Mouse (Mus musculus) cortical plate, adult 2 months (tissue): ENCODE data around the gene Ankrd23.

Experiments used
- CTCF ChIP-seq: fragments of 200-500 bp; IDR thresholded peaks from 2 replicates; pipeline ENCODE4 v1.5.1; 2011; ENCODE audit warnings: mild to moderate bottlenecking, control low read depth, low read length; ENCODE audit not compliant: insufficient read depth; ENCODE audit errors: extremely low read depth
- POLR2A ChIP-seq: fragments of 200-500 bp; IDR thresholded peaks from 2 replicates; pipeline ENCODE4 v1.6.1; 2011; ENCODE audit warnings: mild to moderate bottlenecking, low read length, control low read depth; ENCODE audit not compliant: insufficient read depth; ENCODE audit errors: extremely low read depth

DNA sequence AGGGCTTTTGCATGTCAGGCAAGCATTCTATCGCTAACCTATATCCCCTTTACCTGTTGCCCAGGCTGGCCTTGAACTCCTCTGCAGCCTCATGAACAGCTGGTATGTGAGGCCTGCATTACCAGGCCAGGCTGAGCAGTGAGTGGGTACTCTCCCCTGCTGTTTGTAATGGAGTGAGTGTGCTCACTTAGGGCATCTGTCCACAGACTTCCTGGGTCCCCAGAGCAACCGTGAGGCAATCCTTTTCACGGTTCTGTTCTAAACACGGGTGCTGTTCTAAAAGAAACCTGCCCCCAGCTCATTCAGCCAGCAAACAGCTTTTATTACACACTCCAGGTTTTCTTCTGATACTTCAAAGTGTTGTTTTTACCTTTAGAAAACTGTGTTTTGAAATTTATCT, 2.0 kb upstream of the Ankrd23 start:
- TF ChIP-seq CTCF: no peak
- no peak for TF ChIP-seq POLR2A
